Mouse (Mus musculus): Measurements from ENCODE around the gene Mrps21. TPM values are rescaled to one million over a fixed set of nuclear protein-coding genes. Genes with fewer than 3 reads are reported as not detected.

Gene Mrps21
- polyA plus RNA-seq, 1 experiment from 2014 or later = 434 TPM

DNA sequence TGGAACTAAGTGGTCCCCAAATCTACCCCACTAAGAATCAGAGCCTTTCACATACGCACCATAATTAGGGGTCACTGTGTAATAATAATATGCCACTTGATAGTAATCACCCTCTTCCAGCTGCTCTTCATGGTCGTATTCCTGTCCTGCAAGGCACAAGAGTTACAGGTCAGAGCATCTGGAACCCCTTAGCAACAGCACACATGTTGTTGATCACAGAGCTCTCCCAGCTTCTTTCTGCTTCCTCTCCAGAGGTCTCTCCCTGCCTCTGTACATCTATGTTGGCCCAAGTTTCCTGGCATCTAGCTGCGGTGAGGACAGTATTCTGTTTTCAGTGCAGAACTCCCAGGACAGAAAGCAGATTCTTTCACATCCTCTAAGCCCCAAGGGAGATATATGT is 18.3 kb upstream of the Mrps21 start:
- no peaks in the 10 kb centered on the region for H3K27me3 ChIP-seq
- H3K4me3 ChIP-seq = no peak overlapping the region
- no peaks in the 10 kb centered on the region for H3K9me3 ChIP-seq (replicated peaks)
- H3K36me3 ChIP-seq = peaks cover 10% of the 10 kb centered on the region
- no peak for ATAC-seq (replicated peaks; ENCODE audit: insufficient number of reproducible peaks, insufficient read depth, low FRiP score, low read depth)
- no peak overlapping the region for H3K9ac ChIP-seq
- H3K27ac ChIP-seq = no peak overlapping the region
- H3K4me1 ChIP-seq (replicated peaks) = peaks cover 29% of the 10 kb centered on the region
- H3K4me2 ChIP-seq = no peak overlapping the region
- 71% methylated on average over 3 of the region's 3 CpGs for WGBS

GRCm38 (mm10) chr3:95887596-95887995 is 16.3 kb upstream of the Mrps21 start:
- H3K9ac ChIP-seq = no peak overlapping the region
- H3K4me3 ChIP-seq = no peak overlapping the region
- peaks cover 26% of the 10 kb centered on the region for H3K4me1 ChIP-seq (replicated peaks)
- H3K27me3 ChIP-seq = no peaks in the 10 kb centered on the region
- H3K4me2 ChIP-seq = no peak overlapping the region
- H3K9me3 ChIP-seq (replicated peaks) = no peaks in the 10 kb centered on the region
- ATAC-seq (replicated peaks; ENCODE audit: insufficient number of reproducible peaks, insufficient read depth, low FRiP score, low read depth) = no peak
- WGBS = 79% methylated on average over 4 of the region's 4 CpGs
- peaks cover 17% of the 10 kb centered on the region for H3K36me3 ChIP-seq
- no peak overlapping the region for H3K27ac ChIP-seq

GRCm38 (mm10) chr3:95884400-95884799 is 13.1 kb upstream of the Mrps21 start:
- H3K9me3 ChIP-seq (replicated peaks) = no peaks in the 10 kb centered on the region
- no peak for ATAC-seq (replicated peaks; ENCODE audit: insufficient number of reproducible peaks, insufficient read depth, low FRiP score, low read depth)
- WGBS = 79% methylated on average over 5 of the region's 5 CpGs
- H3K9ac ChIP-seq = no peak overlapping the region
- no peak overlapping the region for H3K4me2 ChIP-seq
- H3K27ac ChIP-seq = no peak overlapping the region
- H3K36me3 ChIP-seq = peaks cover 17% of the 10 kb centered on the region
- no peak overlapping the region for H3K4me3 ChIP-seq
- peaks cover 17% of the 10 kb centered on the region for H3K4me1 ChIP-seq (replicated peaks)
- H3K27me3 ChIP-seq = no peaks in the 10 kb centered on the region

DNA sequence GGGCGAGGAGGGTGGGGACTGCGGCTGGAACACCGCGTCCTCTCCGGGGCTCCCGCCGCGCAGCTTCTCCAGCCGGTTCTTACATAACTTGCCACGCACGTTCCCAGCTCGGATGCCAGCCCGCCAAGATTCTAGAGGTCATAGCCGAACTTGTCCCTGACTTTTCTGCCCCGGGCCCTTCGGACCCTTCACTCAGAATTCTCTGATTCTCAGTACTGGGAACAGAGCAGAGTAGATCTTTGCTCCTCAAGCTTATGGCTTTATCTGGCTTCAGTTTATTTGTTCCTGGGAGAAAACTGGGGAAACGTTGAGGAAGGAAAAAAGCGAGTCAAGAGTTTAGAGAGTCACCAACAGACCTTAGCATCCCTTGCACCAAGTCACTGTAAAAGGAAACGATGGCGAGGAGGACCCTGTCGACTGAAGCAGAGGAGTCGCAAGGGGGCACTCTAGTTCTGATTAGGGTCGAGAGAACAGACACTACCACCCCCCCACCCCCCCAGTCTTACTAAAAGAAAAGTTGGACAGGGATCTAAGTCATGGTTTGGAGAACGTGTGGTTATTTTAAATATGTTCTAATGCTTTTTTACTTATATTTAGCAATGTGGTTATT is 11.6 kb upstream of the Mrps21 start:
- 1% methylated on average over 24 of the region's 24 CpGs for WGBS
- Histone ChIP-seq H3K9ac (peak overlapping the region; percentile 43), H3K27ac (peak overlapping the region; percentile 52), H3K27me3 (no peaks in the 10 kb centered on the region), H3K4me3 (peak overlapping the region; percentile 56), H3K9me3 (replicated peaks) (no peaks in the 10 kb centered on the region), H3K4me2 (peak overlapping the region; percentile 99), H3K36me3 (peaks cover 12% of the 10 kb centered on the region; the same call in 1 of the 2 replicates), H3K4me1 (replicated peaks) (peaks cover 17% of the 10 kb centered on the region)
- no peak; the same call in 1 of the 2 replicates for ATAC-seq (replicated peaks; ENCODE audit: insufficient number of reproducible peaks, insufficient read depth, low FRiP score, low read depth)

- no peaks in the 10 kb centered on the region for H3K9me3 ChIP-seq (replicated peaks)
- H3K27ac ChIP-seq = peak within 1 kb of the TSS; percentile 52
- ATAC-seq (replicated peaks; ENCODE audit: insufficient number of reproducible peaks, insufficient read depth, low FRiP score, low read depth) = peak; percentile 98
- peak within 1 kb of the TSS; percentile 56 for H3K4me3 ChIP-seq
- H3K36me3 ChIP-seq = peaks cover 12% of the 10 kb centered on the region; the same call in 1 of the 2 replicates
- no peaks in the 10 kb centered on the region for H3K27me3 ChIP-seq
- H3K4me2 ChIP-seq = peak within 1 kb of the TSS; percentile 99
- peaks cover 17% of the 10 kb centered on the region for H3K4me1 ChIP-seq (replicated peaks)
- WGBS = under 1% methylated on average over 61 of the region's 66 CpGs
- H3K9ac ChIP-seq = peak within 1 kb of the TSS; percentile 43
Measured at GRCm38 (mm10) chr3:95881979-95882815, 10.9 kb upstream of the Mrps21 start, which contains the start of gene Ciart. Gene Ciart (minus strand): TSS chr3:95882251.

GRCm38 (mm10) chr3:95879063-95879462 is 7.7 kb upstream of the Mrps21 start:
- Histone ChIP-seq H3K9me3 (replicated peaks) (no peaks in the 10 kb centered on the region), H3K36me3 (0 out of 2 replicates have a peak, but pooled peaks cover 1% of the 10 kb centered on the region), H3K4me3 (no peak overlapping the region), H3K4me1 (replicated peaks) (peaks cover 17% of the 10 kb centered on the region), H3K9ac (no peak overlapping the region), H3K27ac (no peak overlapping the region), H3K4me2 (no peak overlapping the region), H3K27me3 (no peaks in the 10 kb centered on the region)
- ATAC-seq (replicated peaks; ENCODE audit: insufficient number of reproducible peaks, insufficient read depth, low FRiP score, low read depth) = no peak
- WGBS = 85% methylated on average over 4 of the region's 4 CpGs

DNA sequence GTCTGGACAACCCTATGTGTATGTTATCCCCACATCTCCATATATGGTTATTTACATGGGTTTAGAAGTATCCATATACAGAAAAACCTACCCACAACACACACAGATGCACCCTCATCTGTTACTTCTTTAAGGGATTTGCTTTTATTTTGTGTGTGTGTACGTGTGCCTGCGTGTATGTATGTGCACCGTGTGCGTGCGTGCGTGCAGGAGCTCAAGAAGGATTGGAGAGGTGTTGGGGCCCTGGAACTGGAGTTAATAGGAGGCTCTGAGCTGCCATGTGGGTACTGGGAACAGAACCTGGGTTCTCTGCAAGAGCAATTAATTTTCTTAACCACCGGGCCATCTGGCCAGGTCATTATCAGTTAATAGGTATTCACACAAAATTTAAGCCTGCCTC is 729 bp upstream of the Mrps21 start:
- H3K9ac ChIP-seq = peak overlapping the region; percentile 82
- no peaks in the 10 kb centered on the region for H3K9me3 ChIP-seq (replicated peaks)
- peak overlapping the region; percentile 95 for H3K27ac ChIP-seq
- H3K4me1 ChIP-seq (replicated peaks) = peaks cover 10% of the 10 kb centered on the region
- H3K27me3 ChIP-seq = no peaks in the 10 kb centered on the region
- peaks cover 17% of the 10 kb centered on the region; the same call in 1 of the 2 replicates for H3K36me3 ChIP-seq
- WGBS = 48% methylated on average over 7 of the region's 7 CpGs
- no peak for ATAC-seq (replicated peaks; ENCODE audit: insufficient number of reproducible peaks, insufficient read depth, low FRiP score, low read depth)
- H3K4me2 ChIP-seq = peak overlapping the region; percentile 64
- H3K4me3 ChIP-seq = peak overlapping the region; percentile 72

GRCm38 (mm10) chr3:95870976-95871375 is 343 bp downstream of the Mrps21 start:
- no peak for ATAC-seq (replicated peaks; ENCODE audit: insufficient number of reproducible peaks, insufficient read depth, low FRiP score, low read depth)
- Histone ChIP-seq H3K4me1 (replicated peaks) (peaks cover 10% of the 10 kb centered on the region), H3K9ac (peak overlapping the region; percentile 82), H3K9me3 (replicated peaks) (no peaks in the 10 kb centered on the region), H3K4me3 (peak overlapping the region; percentile 72), H3K27me3 (no peaks in the 10 kb centered on the region), H3K27ac (peak overlapping the region; percentile 95), H3K4me2 (peak overlapping the region; percentile 64), H3K36me3 (peaks cover 17% of the 10 kb centered on the region; the same call in 1 of the 2 replicates)
- 4% methylated on average over 15 of the region's 15 CpGs for WGBS

GRCm38 (mm10) chr3:95867408-95867807 is 3.9 kb downstream of the Mrps21 start:
- no peak overlapping the region for H3K4me3 ChIP-seq
- H3K4me2 ChIP-seq = no peak overlapping the region
- H3K9ac ChIP-seq = no peak overlapping the region
- no peaks in the 10 kb centered on the region for H3K27me3 ChIP-seq
- WGBS = 79% methylated on average over 2 of the region's 2 CpGs
- ATAC-seq (replicated peaks; ENCODE audit: insufficient number of reproducible peaks, insufficient read depth, low FRiP score, low read depth) = no peak
- H3K4me1 ChIP-seq (replicated peaks) = peaks cover 9% of the 10 kb centered on the region
- H3K36me3 ChIP-seq = peaks cover 35% of the 10 kb centered on the region; the same call in 1 of the 2 replicates
- no peak overlapping the region for H3K27ac ChIP-seq
- H3K9me3 ChIP-seq (replicated peaks) = no peaks in the 10 kb centered on the region

- 87% methylated on average over 5 of the region's 5 CpGs for WGBS
- no peak overlapping the region for H3K27ac ChIP-seq
- H3K4me1 ChIP-seq (replicated peaks) = peaks cover 5% of the 10 kb centered on the region; the same call in 1 of the 2 replicates
- H3K27me3 ChIP-seq = no peaks in the 10 kb centered on the region
- no peak overlapping the region for H3K9ac ChIP-seq
- H3K9me3 ChIP-seq (replicated peaks) = no peaks in the 10 kb centered on the region
- no peak overlapping the region for H3K4me3 ChIP-seq
- no peak overlapping the region for H3K4me2 ChIP-seq
- peaks cover 35% of the 10 kb centered on the region; the same call in 1 of the 2 replicates for H3K36me3 ChIP-seq
- ATAC-seq (replicated peaks; ENCODE audit: insufficient number of reproducible peaks, insufficient read depth, low FRiP score, low read depth) = no peak
Measured at GRCm38 (mm10) chr3:95866071-95866470, 5.2 kb downstream of the Mrps21 start.

GRCm38 (mm10) chr3:95865571-95865970 is 5.7 kb downstream of the Mrps21 start:
- Histone ChIP-seq H3K9ac (no peak overlapping the region), H3K4me2 (no peak overlapping the region), H3K4me1 (replicated peaks) (peaks cover 3% of the 10 kb centered on the region; the same call in 1 of the 2 replicates), H3K9me3 (replicated peaks) (no peaks in the 10 kb centered on the region), H3K36me3 (peaks cover 35% of the 10 kb centered on the region; the same call in 1 of the 2 replicates), H3K4me3 (no peak overlapping the region), H3K27ac (no peak overlapping the region), H3K27me3 (no peaks in the 10 kb centered on the region)
- 90% methylated on average over 20 of the region's 20 CpGs for WGBS
- ATAC-seq (replicated peaks; ENCODE audit: insufficient number of reproducible peaks, insufficient read depth, low FRiP score, low read depth) = no peak

All from heart, embryonic 15.5 days (tissue).